Mouse (Mus musculus) heart, embryonic 14.5 days (tissue): ENCODE measurements around the gene Cacna2d4. TPM values are rescaled to one million over a fixed set of nuclear protein-coding genes. Genes with fewer than 3 reads are reported as not detected.

Experiments
- ATAC-seq: fragments of 200-750 bp; cut with Nextera tagmentation; 2 replicates; pipeline ENCODE4 v1.8.0; 2017; ENCODE audit warnings: low read depth, moderate TSS enrichment; ENCODE audit not compliant: insufficient number of reproducible peaks, insufficient read depth, low FRiP score
- H3K27ac ChIP-seq, 2 experiments: fragments of 200-500 bp in 1 of 2; fragments of 300-500 bp in 1 of 2; sonication (generic) in 1 of 2; replicated peaks in 1 of 2; 2 replicates each; pipeline ENCODE4 v1.5.1; 2012 to 2014; ENCODE audit warnings: low read depth in 2 of 2, low read length in 2 of 2, control low read depth in 1 of 2, mild to moderate bottlenecking in 1 of 2, mixed read lengths in 1 of 2; ENCODE audit not compliant: control insufficient read depth in 1 of 2, insufficient read depth in 1 of 2
- H3K27me3 ChIP-seq: fragments of 300-500 bp; sonication (generic); 2 replicates; pipeline ENCODE4 v1.6.1; 2014; ENCODE audit warnings: mild to moderate bottlenecking, low read length, control low read depth; ENCODE audit not compliant: control insufficient read depth, insufficient read depth
- H3K36me3 ChIP-seq: fragments of 300-500 bp; sonication (generic); 2 replicates; pipeline ENCODE4 v1.6.1; 2014; ENCODE audit warnings: mild to moderate bottlenecking, control low read depth, low read length, mixed read lengths; ENCODE audit not compliant: control insufficient read depth, insufficient read depth
- H3K4me1 ChIP-seq, 2 experiments: fragments of 200-500 bp in 1 of 2; fragments of 300-500 bp in 1 of 2; sonication (generic) in 1 of 2; 2 replicates each; pipeline ENCODE4 v1.6.1; 2012 to 2014; ENCODE audit warnings: low read length in 2 of 2, control low read depth in 1 of 2, mixed read lengths in 1 of 2; ENCODE audit not compliant: control insufficient read depth in 2 of 2, insufficient read depth in 2 of 2
- H3K4me2 ChIP-seq: fragments of 300-500 bp; sonication (generic); 2 replicates; pipeline ENCODE4 v1.6.1; 2014; ENCODE audit warnings: mild to moderate bottlenecking, low read length
- H3K4me3 ChIP-seq, 2 experiments: fragments of 200-500 bp in 1 of 2; fragments of 300-500 bp in 1 of 2; sonication (generic) in 1 of 2; 2 replicates each; pipeline ENCODE4 v1.5.1; 2012 to 2014; ENCODE audit warnings: low read length in 2 of 2, mild to moderate bottlenecking in 2 of 2, control low read depth in 1 of 2, low read depth in 1 of 2, moderate library complexity in 1 of 2; ENCODE audit not compliant: control insufficient read depth in 1 of 2, insufficient read depth in 1 of 2
- H3K9ac ChIP-seq: fragments of 300-500 bp; sonication (generic); 2 replicates; pipeline ENCODE4 v1.6.1; 2014; ENCODE audit warnings: mild to moderate bottlenecking, low read length
- H3K9me3 ChIP-seq: fragments of 300-500 bp; sonication (generic); 2 replicates; pipeline ENCODE4 v1.6.1; 2016; ENCODE audit warnings: low read length, control low read depth; ENCODE audit not compliant: control insufficient read depth
- WGBS: fragments of 180-500 bp; shearing (Covaris S2); extraction: QIAGEN DNeasy Blood & Tissue Kit; methylation state at CpG from one replicate; pipeline ENCODE4 v1.1.7; 2014; 5-methylcytosine and 5-hydroxymethylcytosine counted together
- polyA plus RNA-seq: library from polyadenylated mRNA; unstranded; fragments of >200 nt; fragmentation: Nextera tagmentation; extraction: Ambion mirVana; gene quantifications from 2 replicates; pipeline ENCODE4 v1.2.1, GENCODE M21; 2014

The Cacna2d4 gene
- polyA plus RNA-seq, 1 experiment from 2014 or later: not detected

- no peaks in the 10 kb centered on the region for H3K27me3 ChIP-seq
- ATAC-seq: no peak
- H3K9ac ChIP-seq: no peak overlapping the region
- peaks cover 2 to 6% of the 10 kb centered on the region in 2 experiments; a peak in 2 of 4 replicates for H3K4me1 ChIP-seq
- H3K27ac ChIP-seq: no peak overlapping the region
- H3K36me3 ChIP-seq: no peaks in the 10 kb centered on the region
- H3K4me3 ChIP-seq: no peak overlapping the region
- no peaks in the 10 kb centered on the region for H3K9me3 ChIP-seq
- no peak overlapping the region for H3K4me2 ChIP-seq
- 94% methylated on average over 3 of the region's 3 CpGs for WGBS
Measured at GRCm38 (mm10) chr6:119399371-119399770, 163.0 kb downstream of the Cacna2d4 start.

DNA sequence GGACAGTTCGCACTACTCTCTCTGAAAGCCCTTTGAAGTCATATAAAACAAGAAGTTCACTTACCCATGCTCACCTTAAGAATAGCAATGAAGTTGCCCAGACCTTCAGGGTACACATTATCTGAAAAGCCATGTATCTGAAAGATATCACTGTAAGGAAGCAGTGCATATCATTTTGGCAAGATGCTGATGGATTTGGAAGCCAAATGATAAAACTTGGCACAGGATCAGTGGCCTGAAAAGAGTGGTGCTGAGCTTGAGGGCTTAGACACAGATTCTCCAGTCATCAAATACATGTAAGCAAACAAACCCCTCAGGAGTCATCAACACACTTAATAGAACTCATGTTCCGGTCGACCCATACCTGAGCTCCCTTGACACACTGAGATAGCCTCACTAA is 164.3 kb downstream of the Cacna2d4 start:
- no peaks in the 10 kb centered on the region for H3K27me3 ChIP-seq
- no peak overlapping the region for H3K4me3 ChIP-seq
- no peaks in the 10 kb centered on the region for H3K36me3 ChIP-seq
- no peaks in the 10 kb centered on the region for H3K9me3 ChIP-seq
- no peak for ATAC-seq
- peaks cover 2 to 6% of the 10 kb centered on the region in 2 experiments; a peak in 2 of 4 replicates for H3K4me1 ChIP-seq
- WGBS: 74% methylated on average over 3 of the region's 3 CpGs
- no peak overlapping the region for H3K9ac ChIP-seq
- H3K27ac ChIP-seq: no peak overlapping the region
- H3K4me2 ChIP-seq: no peak overlapping the region

- 78% methylated on average over 8 of the region's 8 CpGs for WGBS
Measured at GRCm38 (mm10) chr6:119401545-119402304, 165.4 kb downstream of the Cacna2d4 start.

More at GRCm38 (mm10) chr6:119401545-119402304, 165.4 kb downstream of the Cacna2d4 start:
- H3K9me3 ChIP-seq: no peaks in the 10 kb centered on the region
- H3K27me3 ChIP-seq: no peaks in the 10 kb centered on the region
- no peaks in the 10 kb centered on the region for H3K36me3 ChIP-seq
- H3K4me3 ChIP-seq: no peak overlapping the region
- H3K4me1 ChIP-seq: no peaks in the 10 kb centered on the region
- no peak overlapping the region for H3K4me2 ChIP-seq
- no peak overlapping the region for H3K9ac ChIP-seq
- no peak for ATAC-seq
- no peak overlapping the region for H3K27ac ChIP-seq

Other genes with a start within 250 kb of the Cacna2d4 start
- 8.6 and 8.9 TPM in 2 replicates for gene Dcp1b, start 61.3 kb upstream of the Cacna2d4 start, polyA plus RNA-seq
- gene Cacna1c, start 40.1 kb upstream of the Cacna2d4 start, polyA plus RNA-seq: 60.9 and 68.3 TPM in 2 replicates
- 0.05 TPM in 1 of 2 replicates, not detected in the other for gene Lrtm2, start 94.2 kb downstream of the Cacna2d4 start, polyA plus RNA-seq
- gene Adipor2, start 181.2 kb downstream of the Cacna2d4 start, polyA plus RNA-seq: 21.8 and 27.1 TPM in 2 replicates
- 3.0 and 4.4 TPM in 2 replicates for gene Fbxl14, start 243.1 kb downstream of the Cacna2d4 start, polyA plus RNA-seq